Mouse (Mus musculus): ENCODE measurements around the gene Gm5294.

The Gm5294 gene

DNA sequence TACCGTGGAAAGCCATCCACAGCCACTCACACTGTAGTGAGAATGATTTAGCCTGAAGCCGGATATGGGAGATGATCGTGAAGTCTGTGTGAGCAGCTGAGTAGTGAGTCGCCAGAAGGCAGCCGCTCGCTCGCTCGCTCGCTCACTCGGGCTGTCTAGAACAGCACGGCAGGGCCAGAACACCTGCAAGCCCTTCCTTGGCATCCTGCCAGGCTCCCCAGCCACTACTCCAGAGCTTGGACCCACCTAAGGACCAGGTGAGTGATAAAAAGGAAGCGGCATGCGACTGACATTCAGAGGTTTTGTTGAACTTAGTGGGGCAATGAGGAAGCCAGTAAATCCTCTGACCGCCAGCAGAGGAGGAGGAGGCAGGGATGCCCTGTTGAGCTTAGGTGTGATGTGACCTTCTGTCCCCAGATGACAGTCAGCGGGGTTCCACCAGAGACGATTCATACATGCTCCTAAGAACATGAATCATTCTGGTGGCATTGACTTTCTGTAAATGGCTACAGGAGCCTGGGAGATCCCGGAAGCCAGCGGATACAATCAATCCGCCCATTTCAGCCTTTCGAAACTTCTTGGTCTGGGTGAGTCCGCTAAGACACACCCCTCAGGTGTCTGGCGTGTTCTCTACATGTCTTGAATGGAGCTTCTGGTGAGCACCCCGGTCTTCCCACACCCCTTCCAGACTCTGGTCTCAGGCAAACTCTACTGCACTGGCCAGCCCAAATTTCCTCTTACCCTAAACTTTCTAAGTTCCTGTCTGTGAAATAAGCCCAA, 30.0 kb downstream of the Gm5294 start:
- CTCF ChIA-PET, result no interaction called here

DNA sequence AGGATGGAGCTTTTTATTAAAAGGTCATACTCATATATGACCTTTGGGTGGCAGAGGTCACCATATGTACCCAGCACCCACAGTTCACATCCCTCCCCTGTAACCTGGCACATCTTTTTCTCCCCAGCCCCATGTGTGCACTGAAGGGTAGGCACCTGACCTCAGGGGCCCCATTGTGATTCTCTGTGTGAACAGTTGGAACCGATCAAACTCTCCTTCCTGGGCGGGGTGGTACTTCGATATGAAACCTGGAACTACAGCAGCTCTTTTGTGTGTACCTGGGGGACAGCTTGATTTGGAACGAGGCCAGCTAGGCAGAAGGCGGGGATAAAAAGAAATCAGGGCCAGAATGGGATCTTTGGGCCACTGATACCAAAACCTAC, 30.6 kb downstream of the Gm5294 start:
- CTCF ChIA-PET, result no interaction called here

DNA sequence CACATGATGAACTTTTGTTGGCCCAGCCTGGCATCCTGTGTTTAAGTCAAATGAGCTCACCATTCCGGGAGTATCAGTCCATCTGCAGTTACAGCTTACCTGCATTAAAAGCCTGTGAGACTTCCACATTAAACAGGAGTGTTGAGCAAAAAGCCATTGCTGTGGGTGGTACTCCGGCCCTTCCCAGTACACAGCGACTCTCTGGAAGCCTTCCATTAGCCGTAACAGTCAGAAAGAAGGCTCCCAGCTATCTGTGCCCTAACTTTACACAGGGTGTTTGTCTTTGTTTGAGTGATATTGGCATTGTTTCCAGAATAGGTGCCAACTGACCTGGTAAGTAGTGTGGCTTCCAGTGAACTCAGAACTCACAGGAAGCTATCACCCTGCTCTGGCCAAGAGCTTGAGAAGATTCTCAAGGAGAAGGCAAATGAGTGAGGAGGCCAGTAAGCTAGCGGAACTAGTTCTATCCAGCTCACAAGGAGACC, 31.5 kb downstream of the Gm5294 start:
- CTCF ChIA-PET, result no interaction called here

DNA sequence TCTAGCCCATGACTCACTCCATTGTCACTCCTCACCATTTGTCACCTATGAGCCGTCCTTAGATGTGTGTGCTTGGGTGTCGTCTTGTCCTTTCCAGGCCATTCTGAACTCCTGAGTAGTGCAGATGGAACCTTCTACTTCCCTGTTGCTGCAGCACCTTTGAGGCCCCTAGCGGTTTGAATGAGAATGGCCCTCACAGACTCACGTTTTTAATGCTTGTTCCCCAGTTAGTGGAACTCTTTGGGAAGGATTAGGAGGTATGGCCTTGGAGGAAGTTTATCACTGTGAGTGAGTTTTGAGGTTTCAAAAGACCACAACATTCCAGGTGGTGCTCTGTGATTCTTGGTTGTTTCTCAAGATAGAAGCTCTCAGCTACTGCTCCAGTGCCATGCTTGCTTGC, 32.3 kb downstream of the Gm5294 start:
- CTCF ChIA-PET, result no interaction called here

DNA sequence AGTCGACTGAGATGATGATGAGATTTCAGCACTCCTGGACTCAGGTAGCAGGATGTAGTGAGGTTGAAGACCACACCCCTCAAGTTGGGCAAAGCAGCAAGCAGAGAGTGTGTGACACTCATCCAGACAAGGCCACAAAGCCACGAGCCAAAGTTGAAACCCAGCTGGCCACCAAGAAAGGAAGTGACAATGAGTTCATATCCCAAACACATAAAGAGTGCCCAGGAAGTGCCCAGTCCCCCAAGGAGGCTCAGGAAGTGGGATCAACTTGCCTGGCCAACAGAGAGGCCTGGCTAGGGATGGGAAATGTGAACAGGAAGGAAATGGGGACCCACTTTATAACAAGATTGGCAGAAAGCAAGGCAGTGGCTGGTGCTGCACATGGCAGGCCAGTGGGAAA, 33.5 kb downstream of the Gm5294 start:
- CTCF ChIA-PET, result interaction anchor here (0.5 kb wide), 1 partner anchor 360 kb away, joined by 4 read pairs; no protein-coding TSS in a partner anchor

DNA sequence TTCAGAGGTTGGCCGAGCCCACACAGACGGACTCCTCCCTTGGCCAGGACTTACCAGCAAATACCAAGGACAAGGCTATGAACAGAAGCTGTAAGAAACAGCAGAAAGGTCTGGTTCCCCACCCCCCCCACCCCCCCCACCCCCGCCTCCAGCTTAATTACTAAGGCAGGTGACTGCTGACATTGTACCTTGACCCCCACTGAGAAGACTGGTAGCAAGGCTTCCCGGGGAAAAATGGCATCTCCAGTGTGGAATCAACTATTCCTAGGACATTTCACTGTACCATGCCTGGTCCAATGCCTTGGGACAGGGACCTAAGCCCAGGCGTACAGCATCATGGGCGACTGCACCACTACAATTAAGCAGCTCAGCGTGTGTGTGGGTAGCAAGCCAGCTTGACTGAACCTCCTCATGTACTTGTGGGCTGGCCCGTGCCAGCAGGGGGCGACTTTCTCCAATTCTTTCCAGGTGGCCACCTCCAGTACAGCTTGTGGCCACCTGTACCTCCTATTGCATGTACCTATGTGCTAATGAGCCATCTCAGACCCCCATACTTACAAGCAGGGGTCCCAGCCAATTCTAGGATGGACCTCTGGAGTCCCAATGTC, 37.2 kb downstream of the Gm5294 start:
- CTCF ChIA-PET, result no interaction called here

DNA sequence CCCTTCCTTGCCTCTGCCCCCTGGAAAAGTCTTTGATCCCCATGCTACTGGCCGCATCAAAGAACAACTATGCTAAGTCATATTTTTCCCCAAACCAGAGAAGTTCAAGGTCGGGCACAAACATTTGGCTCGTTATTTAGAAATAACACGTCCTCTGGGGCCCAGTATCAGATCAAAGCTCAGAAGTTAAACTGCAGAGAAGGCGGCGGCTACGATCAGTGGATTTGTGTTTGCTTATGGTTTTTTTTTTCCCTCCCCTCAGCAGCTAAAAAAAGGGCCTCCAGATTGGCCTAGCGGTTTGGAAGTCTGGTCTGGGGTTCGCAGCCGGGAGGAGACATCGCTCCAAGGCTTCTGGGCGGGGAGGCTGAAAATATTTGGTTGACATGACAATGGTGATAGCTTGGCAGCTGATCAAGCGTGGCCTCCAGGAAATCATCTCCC, 38.0 kb downstream of the Gm5294 start:
- CTCF ChIA-PET, result interaction anchor here (0.6 kb wide), 1 partner anchor 9 kb away, joined by 5 read pairs; no protein-coding TSS in a partner anchor

DNA sequence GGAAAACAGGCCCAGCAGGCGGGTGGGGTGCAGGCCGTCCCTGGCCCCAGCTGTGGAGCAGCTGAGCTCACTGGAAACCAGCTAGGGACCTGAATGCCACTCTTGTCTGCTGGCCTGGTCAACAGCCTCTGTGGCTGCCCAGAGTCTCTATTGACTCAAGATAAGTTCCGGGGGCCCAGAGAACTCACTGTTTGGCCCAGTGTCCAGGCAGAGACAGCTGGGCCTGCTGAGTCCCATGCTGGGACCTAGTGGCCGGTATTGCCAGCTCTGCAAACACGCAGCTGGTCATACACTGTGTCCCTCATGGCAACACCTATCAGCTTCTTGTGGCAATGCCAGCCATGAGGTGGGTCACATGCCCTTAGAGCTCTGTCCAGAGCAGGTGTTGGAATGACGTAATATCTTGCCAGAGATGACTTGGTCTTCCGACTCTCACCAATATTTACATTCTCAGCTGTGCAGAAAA, 43.8 kb downstream of the Gm5294 start:
- CTCF ChIA-PET, result no interaction called here

DNA sequence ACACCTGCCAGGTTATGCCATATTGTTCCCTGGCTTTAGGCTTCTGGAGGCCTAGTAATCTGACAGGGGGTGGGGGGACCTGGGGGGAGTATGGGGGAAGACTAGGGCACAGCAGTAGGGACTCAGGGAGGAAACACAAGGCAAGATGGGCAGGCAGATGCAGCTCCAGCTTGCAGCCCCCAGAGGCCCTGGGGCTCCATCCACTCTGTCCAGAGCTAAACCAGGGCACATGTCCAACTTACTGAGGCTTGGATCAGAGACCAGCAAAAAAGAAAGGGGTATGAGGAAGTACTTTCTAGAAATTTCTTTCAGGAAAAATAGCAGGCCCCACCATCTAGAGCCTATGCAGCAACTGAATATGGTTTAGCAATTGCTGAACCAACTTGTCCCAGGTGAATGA, 44.3 kb downstream of the Gm5294 start:
- CTCF ChIA-PET, result no interaction called here

DNA sequence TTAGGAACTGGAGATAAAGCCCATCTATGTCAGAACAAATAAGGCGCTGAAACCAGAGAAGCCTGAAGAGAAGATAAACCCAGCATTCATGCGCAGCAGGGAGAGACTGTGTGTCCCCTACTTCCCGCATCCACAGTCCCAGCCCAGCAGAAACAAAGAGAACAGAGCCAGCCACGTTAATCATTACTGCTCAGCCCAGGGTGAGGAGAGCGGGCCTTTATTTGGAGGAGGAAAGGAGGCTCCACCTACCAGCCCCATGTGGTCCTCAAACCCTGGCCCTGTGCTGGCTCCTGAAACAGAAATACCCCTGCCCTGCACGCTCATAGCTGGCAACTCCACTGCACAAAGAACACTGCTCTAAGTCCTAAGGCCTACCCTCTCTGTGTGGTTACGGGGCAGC, 45.0 kb downstream of the Gm5294 start:
- CTCF ChIA-PET, result no interaction called here

DNA sequence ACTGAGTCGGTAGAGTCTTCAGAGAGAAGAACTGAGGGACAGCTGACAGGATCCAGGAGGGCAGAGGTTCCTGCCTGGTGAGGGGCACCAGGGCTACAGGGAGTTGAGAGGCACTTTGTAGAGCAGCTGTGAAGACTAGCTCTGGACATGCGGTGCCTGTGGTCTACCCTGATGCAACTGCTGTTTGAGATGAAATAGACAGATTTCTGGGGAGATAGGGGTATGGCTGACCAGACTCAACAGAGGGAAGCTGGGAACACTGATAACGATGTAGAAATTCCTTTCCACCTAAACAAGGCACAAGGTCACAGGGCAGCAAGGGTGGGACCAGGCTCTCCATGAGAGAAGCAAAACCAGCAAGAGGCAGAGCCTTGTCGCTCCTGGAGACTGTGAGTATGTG, 45.8 kb downstream of the Gm5294 start:
- CTCF ChIA-PET, result no interaction called here
